Comparison of ENCODE assay signal across 8 mouse cellular contexts in the genomic region with DNA sequence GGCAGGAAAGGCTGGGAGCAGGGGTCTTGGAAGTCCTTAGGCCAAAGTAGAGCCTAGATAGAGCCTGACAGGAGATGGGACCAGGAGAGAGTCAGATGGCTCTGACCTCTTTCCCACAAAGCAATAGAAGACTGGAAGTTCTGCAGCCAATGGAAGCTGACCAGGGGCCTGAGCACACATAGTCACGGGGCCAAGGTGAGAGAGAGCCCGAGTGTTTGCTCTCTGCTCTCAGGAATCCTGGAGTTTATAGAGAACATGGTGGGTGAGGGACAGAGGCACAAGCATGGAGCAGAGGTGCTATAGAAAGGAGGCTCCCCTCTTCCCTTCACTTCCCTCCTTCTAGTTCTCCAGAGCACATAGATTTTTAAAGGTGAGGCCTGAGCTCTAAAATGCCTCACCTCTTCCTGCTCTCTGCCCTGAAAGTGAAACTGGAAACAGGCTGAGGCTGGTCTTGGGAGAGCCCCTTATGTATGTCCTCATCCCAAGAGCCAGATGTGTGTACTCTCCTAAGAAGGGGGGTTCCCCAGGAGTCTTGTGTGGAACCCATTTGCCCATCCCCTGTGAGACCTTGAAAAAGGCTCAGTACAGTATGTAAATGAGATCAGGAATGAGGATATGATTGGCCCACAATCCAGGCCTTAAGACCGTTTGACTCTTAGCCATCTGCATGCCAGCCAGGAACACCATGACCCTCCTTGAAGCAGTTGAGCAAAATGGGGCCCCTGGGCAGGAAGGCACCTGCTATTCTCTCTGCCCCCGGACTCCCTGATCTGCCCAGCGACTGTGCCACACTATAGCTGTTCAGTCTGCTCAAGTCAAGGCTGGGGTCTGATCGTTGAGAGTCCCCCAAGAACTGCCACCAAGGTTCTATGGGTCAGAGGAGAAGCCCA. TPM values are rescaled to one million over a fixed set of nuclear protein-coding genes. Genes with fewer than 3 reads are reported as not detected.
DNase-seq lines count a peak whose midpoint lies in the region; ATAC-seq lines count a peak whose summit lies in the region.

No protein-coding gene starts in this region.

- no peaks in the 10 kb centered on the region for H3K9me3 ChIP-seq in heart, embryonic 11.5 days (replicated peaks; ENCODE audit: control insufficient read depth, low read length)
- no peaks in the 10 kb centered on the region for H3K9me3 ChIP-seq in forebrain, embryonic 12.5 days
- no peaks in the 10 kb centered on the region for H3K9me3 ChIP-seq in lung, embryonic 16.5 days (ENCODE audit: control insufficient read depth, low read length)

- intact Hi-C loops in heart, postnatal 25 days (cut with DNase I) = loop anchor here (10.0 kb wide), 1 partner anchor 206 kb away; no protein-coding TSS in a partner anchor

- H3K27ac ChIP-seq in heart, embryonic 11.5 days (ENCODE audit: low read depth, low read length) = no peak overlapping the region
- peak overlapping the region; percentile 65 for H3K27ac ChIP-seq in forebrain, embryonic 12.5 days
- H3K27ac ChIP-seq in lung, embryonic 16.5 days (ENCODE audit: low read length) = peak overlapping the region; percentile 72

- H3K4me1 ChIP-seq in heart, embryonic 11.5 days (ENCODE audit: control insufficient read depth, insufficient read depth, low read length) = peaks cover 31% of the 10 kb centered on the region
- H3K4me1 ChIP-seq in forebrain, embryonic 12.5 days = peaks cover 28% of the 10 kb centered on the region
- peaks cover 27% of the 10 kb centered on the region for H3K4me1 ChIP-seq in lung, embryonic 16.5 days (replicated peaks; ENCODE audit: control insufficient read depth, insufficient read depth, low read length)

- H3K27me3 ChIP-seq in heart, embryonic 11.5 days (ENCODE audit: control insufficient read depth, insufficient read depth, low read length) = no peaks in the 10 kb centered on the region
- no peaks in the 10 kb centered on the region for H3K27me3 ChIP-seq in forebrain, embryonic 12.5 days
- H3K27me3 ChIP-seq in lung, embryonic 16.5 days (ENCODE audit: control insufficient read depth, insufficient read depth, low read depth, low read length) = no peaks in the 10 kb centered on the region

- no peak for ATAC-seq in heart, embryonic 11.5 days (replicated peaks; ENCODE audit: insufficient number of reproducible peaks, low FRiP score, low TSS enrichment)
- no peak for ATAC-seq in forebrain, embryonic 12.5 days (ENCODE audit: low FRiP score)
- peak; percentile 57; the same call in 1 of the 2 replicates for ATAC-seq in lung, embryonic 16.5 days (ENCODE audit: low read depth)

- H3K36me3 ChIP-seq in heart, embryonic 11.5 days (ENCODE audit: control insufficient read depth, insufficient read depth, low read length) = no peaks in the 10 kb centered on the region
- no peaks in the 10 kb centered on the region for H3K36me3 ChIP-seq in forebrain, embryonic 12.5 days (replicated peaks)
- no peaks in the 10 kb centered on the region for H3K36me3 ChIP-seq in lung, embryonic 16.5 days (ENCODE audit: control insufficient read depth, insufficient read depth, low read length)

- DNase-seq in heart, postnatal 25 days (ENCODE audit: low spot score) = no peak
- peak; percentile 10 for DNase-seq in 416B (ENCODE audit: low read depth)
- DNase-seq in urinary bladder, postnatal 4 days (ENCODE audit: low spot score in 2 of 2) = no peak
- DNase-seq in layer of hippocampus, postnatal 14 days (ENCODE audit: low spot score in 2 of 2) = no peak
- no peak for DNase-seq in embryo, embryonic 10 days (ENCODE audit: low spot score)

- H3K9ac ChIP-seq in heart, embryonic 11.5 days (ENCODE audit: low read depth, low read length) = peak overlapping the region; percentile 13; the same call in 1 of the 2 replicates
- no peak overlapping the region for H3K9ac ChIP-seq in forebrain, embryonic 12.5 days
- no peak overlapping the region for H3K9ac ChIP-seq in lung, embryonic 16.5 days (ENCODE audit: low read length)

- 71% methylated on average over 6 of the region's 6 CpGs for WGBS in heart, embryonic 11.5 days (ENCODE audit: insufficient replicate concordance)
- 82% methylated on average over 6 of the region's 6 CpGs for WGBS in forebrain, embryonic 12.5 days
- 51% methylated on average over 6 of the region's 6 CpGs for WGBS in lung, embryonic 16.5 days

- H3K4me2 ChIP-seq in heart, embryonic 11.5 days = no peak overlapping the region
- no peak overlapping the region for H3K4me2 ChIP-seq in forebrain, embryonic 12.5 days
- H3K4me2 ChIP-seq in lung, embryonic 16.5 days (ENCODE audit: low read depth, low read length) = no peak overlapping the region

- H3K4me3 ChIP-seq in heart, embryonic 11.5 days (ENCODE audit: low read depth, low read length) = no peak overlapping the region
- H3K4me3 ChIP-seq in forebrain, embryonic 12.5 days (replicated peaks) = no peak overlapping the region
- no peak overlapping the region for H3K4me3 ChIP-seq in lung, embryonic 16.5 days (ENCODE audit: low read length)

RNA-seq across cellular contexts. Expression of gene Irf2bpl, which starts 25.4 kb away (rescaled TPM):
- polyA plus RNA-seq in heart, embryonic 11.5 days (2014; fragmentation: Nextera tagmentation; extraction: Ambion mirVana) = 18.9 and 26.9 TPM in 2 replicates
- 10 to 100 TPM; 33.3 to 36.9 TPM for total RNA-seq in heart, postnatal 25 days (2021)
- polyA plus RNA-seq in forebrain, embryonic 12.5 days (2016; fragmentation: Nextera tagmentation; extraction: Ambion mirVana) = 74.8 and 81.9 TPM in 2 replicates
- polyA plus RNA-seq in lung, embryonic 16.5 days (2015; fragmentation: Nextera tagmentation; extraction: Ambion mirVana) = 28.8 and 34.2 TPM in 2 replicates
- total RNA-seq in layer of hippocampus, postnatal 14 days (2021) = 10 to 100 TPM; 64.9 to 65.1 TPM
